Comparison of ENCODE assay signal across 27 mouse cellular contexts in genomic region chr5:32283457-32283856, GRCm38 (mm10). TPM values are rescaled to one million over a fixed set of nuclear protein-coding genes. Genes with fewer than 3 reads are reported as not detected.
"Had no signal": no experiment of that assay in that cellular context is flagged by ENCODE, and none has a peak within 500 bp of the region (broad histone marks: within the 10 kb centered on the region; RNA-seq: fewer than 3 reads in every experiment).

No protein-coding gene starts in this region.

- H3K36me3 ChIP-seq: heart, embryonic 10.5 days; heart, embryonic 12.5 days; hindbrain, embryonic 10.5 days; hindbrain, embryonic 12.5 days; intestine, embryonic 15.5 days; limb, embryonic 10.5 days; limb, embryonic 12.5 days had no signal

- H3K9me3 ChIP-seq: heart, embryonic 10.5 days; heart, embryonic 12.5 days; hindbrain, embryonic 10.5 days; hindbrain, embryonic 12.5 days; intestine, embryonic 15.5 days; limb, embryonic 10.5 days; limb, embryonic 12.5 days had no signal

- H3K4me2 ChIP-seq: heart, embryonic 12.5 days; hindbrain, embryonic 12.5 days; hindbrain, embryonic 14.5 days; intestine, embryonic 15.5 days; limb, embryonic 12.5 days; liver, embryonic 11.5 days had no signal

- H3K4me1 ChIP-seq: intestine, embryonic 15.5 days had no signal

- H3K9ac ChIP-seq: heart, embryonic 12.5 days; hindbrain, embryonic 12.5 days; hindbrain, embryonic 14.5 days; intestine, embryonic 15.5 days; limb, embryonic 12.5 days; liver, embryonic 14.5 days had no signal

- H3K27me3 ChIP-seq: heart, embryonic 12.5 days; hindbrain, embryonic 12.5 days; intestine, embryonic 15.5 days; limb, embryonic 12.5 days had no signal

- DNase-seq: gastrocnemius, adult 2 months; gastrocnemius, postnatal 10 days; gastrocnemius, postnatal 25 days; heart, adult 2 months; heart, postnatal 10 days; heart, postnatal 4 days; kidney, adult 18-20 months; kidney, adult 8-10 months; kidney, postnatal 10 days; kidney, postnatal 25 days; kidney, postnatal 4 days had no signal

- ATAC-seq: hindbrain, embryonic 16.5 days; inflammation-experienced regulatory T-cells, adult 6 months; intestine, embryonic 15.5 days; intestine, postnatal 0 days had no signal

- H3K27ac ChIP-seq: gastrocnemius, adult 2 months; heart, adult 2 months; heart, embryonic 10.5 days; hindbrain, embryonic 10.5 days; hindbrain, embryonic 12.5 days; hindbrain, embryonic 14.5 days; intestine, embryonic 15.5 days; layer of hippocampus, adult 2 months; left cerebral cortex, adult 2 months; limb, embryonic 10.5 days; limb, embryonic 12.5 days; liver, embryonic 14.5 days had no signal

- H3K4me3 ChIP-seq: gastrocnemius, adult 2 months; heart, adult 2 months; heart, embryonic 10.5 days; heart, embryonic 12.5 days; hindbrain, embryonic 10.5 days; hindbrain, embryonic 12.5 days; intestine, embryonic 15.5 days; layer of hippocampus, adult 2 months; left cerebral cortex, adult 2 months; limb, embryonic 10.5 days; limb, embryonic 12.5 days had no signal

RNA-seq across cellular contexts. Expression of gene Plb1, which starts 50.9 kb away (rescaled TPM):
- polyA plus RNA-seq: hindbrain, embryonic 14.5 days; inflammation-experienced regulatory T-cells, adult 6 months; kidney, embryonic 14.5 days; limb, embryonic 10.5 days; liver, embryonic 11.5 days had no signal
